Mouse (Mus musculus) right cerebral cortex, postnatal 36 days (tissue): ENCODE results near the gene Kcnab2.

ENCODE experiments used
- DNase-seq, 2 experiments: peaks; one replicate each; pipeline ENCODE4 v3.0.0; 2022; ENCODE audit warnings: low spot score in 2 of 2, mixed read lengths in 1 of 2

Gene Kcnab2

DNA sequence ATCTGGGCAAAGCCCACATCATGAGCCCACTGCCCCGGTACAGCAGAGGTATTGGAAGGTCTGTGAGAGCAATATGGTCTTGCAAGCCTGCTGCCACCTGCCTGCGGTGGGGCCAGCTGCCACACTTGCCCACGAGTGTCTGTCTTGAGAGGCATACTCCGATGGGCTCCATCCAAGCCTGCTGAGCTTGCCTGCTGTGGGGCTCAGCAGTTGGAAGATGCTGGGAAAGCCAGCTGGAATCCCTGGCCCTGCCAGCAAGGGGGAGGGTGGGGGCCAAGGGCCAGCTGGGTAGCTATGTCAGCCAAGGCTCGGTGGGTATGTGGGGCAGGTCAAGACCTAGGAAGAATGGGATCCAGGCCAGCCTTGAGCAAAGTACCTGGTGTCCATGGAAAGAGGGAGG is 85.5 kb downstream of the Kcnab2 start:
- DNase-seq, result no peak

DNA sequence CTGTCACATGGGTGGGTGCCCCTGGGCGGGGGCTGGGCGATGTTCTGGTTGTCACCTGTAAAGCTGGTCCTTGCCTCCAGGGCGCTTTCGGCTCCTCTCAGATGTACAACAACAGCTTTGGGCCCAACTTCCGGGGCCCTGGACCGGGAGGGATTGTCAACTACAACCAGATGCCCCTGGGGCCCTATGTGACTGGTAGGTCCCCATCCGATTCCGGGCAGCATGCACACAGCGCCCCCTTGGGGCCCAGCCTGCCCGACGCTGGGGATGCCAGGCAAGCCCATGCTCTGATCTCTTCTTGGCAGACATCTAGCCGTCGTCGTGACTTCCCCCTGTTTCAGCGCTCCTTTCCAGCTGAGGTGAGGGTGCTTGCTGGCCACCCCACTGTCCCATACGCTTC is 92.0 kb downstream of the Kcnab2 start:
- no peak for DNase-seq

DNA sequence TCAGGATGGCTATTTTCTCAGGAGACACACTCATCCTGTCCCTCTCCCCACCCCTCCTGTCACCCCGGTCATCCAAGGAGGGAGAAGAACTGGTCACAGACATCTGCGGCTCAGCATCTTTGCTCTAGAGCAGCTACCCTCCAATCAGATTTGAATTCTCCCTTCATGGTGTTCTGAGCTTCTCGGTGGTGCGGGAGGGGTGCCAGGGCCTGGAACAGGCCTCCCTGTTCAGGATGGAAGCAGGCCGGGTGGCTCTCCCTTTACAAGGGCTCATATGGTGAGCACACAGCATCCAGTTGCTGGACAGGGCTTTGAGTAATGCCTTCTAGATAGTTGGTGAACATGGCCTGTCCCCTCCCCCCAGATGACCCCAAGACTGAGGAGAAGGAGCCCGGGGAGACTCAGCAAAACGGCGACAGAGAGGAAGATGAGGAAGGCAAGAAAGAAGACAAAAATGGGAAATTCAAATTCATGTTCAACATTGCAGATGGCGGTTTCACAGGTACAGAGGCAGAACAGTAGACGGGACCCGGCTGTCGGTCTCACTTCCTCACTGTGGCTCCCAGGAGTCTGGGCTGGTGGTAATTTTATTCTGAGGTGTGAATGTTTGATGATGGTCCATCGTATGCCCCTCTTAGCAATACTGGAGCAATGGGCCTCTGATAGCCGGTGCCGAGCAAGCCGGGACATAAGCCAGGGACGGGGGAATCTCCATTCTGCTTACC is 95.0 kb downstream of the Kcnab2 start:
- no peak for DNase-seq

DNA sequence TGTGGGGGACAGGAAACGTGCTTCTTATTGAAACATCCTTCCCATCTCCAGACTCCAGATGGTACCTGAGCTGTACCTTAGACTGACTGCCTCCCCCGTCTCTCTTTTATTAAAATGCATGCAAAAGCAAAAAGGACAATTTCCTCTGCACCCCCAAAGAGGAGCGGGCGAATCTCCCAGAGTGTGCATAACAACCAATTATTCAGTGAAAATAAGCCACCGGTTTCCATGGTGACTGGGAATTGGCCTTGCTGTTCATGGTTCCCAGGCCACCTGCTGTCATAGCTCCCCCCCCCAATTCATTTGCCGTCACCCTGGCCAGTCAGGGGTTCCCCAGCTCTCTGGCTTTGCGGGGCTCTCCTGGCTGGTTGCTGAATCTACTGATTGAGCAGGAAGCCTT is 112.4 kb downstream of the Kcnab2 start:
- no peak for DNase-seq

DNA sequence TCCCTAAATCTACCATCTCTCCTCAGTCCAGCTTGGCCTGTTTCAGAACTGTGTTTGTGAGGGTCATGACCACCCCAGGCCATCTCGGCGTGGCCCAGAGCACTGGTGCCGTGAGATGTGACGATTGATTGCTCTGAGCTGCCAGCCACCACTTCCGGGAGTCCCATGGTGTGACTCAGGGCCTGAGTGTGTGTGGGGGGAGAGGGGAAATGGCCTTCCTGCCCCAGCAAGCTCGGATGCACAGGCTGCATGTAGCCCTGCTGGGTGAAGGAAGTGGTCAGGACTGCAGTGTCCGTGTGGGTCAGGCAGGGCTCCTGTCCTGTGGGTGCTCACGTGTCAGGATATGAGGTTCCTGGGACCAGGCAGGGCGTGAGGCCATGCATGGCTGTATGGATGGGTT is 115.5 kb downstream of the Kcnab2 start:
- DNase-seq, result no peak

DNA sequence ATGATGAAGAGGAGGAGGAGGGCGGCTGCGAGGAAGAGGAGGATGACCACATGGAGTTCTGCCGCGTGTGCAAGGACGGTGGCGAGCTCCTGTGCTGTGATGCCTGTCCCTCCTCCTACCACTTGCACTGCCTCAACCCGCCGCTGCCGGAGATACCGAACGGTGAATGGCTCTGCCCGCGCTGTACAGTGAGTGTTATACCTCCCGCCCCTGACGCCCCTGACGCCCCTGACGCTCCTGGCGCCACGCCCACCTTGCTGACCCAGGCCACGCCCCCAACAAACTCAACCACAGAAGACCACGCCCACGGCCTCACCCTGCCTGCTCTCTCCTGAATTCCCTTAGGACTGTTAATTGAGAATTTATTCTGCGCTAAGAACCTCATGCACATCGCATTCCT is 116.8 kb downstream of the Kcnab2 start:
- DNase-seq, result no peak

DNA sequence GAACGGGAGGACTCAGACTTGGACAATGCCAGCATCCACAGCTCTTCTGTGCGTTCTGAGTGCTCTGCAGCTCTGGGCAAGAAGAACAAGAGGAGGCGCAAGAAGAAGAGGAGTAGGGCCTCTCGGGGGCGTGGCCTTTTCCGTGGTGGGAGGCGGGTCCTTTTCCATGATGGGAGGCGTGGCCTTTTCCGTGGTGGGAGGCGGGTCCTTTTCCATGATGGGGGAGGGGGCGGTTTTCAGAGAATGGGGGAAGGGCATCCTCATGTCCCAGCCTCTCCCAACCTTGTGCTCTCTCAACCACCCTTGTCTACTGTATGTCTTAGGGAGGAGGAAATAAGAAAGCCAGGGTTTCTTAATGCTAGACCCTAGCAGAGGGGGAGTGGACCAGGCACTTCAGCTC is 118.0 kb downstream of the Kcnab2 start:
- no peak for DNase-seq

DNA sequence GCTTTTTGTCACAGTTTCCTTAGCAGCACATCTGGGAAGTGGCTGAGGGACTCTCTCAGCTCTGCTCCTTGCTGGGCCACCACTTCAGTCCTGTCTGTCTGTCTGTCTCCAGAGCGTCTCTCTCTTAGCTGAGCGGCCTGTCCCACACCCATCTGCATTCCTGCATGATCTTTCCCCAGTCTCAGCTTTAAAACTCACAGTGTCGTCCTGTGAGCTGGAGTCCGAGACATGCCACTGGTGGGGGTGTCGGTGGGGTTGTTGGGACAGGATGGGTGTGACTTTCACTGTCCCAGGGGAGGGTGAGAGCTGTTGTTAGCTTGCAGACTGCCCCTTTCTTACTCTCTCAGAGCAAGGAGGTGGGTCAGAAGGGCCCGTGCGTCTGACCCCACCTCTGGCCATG is 122.0 kb downstream of the Kcnab2 start:
- DNase-seq, result no peak

DNA sequence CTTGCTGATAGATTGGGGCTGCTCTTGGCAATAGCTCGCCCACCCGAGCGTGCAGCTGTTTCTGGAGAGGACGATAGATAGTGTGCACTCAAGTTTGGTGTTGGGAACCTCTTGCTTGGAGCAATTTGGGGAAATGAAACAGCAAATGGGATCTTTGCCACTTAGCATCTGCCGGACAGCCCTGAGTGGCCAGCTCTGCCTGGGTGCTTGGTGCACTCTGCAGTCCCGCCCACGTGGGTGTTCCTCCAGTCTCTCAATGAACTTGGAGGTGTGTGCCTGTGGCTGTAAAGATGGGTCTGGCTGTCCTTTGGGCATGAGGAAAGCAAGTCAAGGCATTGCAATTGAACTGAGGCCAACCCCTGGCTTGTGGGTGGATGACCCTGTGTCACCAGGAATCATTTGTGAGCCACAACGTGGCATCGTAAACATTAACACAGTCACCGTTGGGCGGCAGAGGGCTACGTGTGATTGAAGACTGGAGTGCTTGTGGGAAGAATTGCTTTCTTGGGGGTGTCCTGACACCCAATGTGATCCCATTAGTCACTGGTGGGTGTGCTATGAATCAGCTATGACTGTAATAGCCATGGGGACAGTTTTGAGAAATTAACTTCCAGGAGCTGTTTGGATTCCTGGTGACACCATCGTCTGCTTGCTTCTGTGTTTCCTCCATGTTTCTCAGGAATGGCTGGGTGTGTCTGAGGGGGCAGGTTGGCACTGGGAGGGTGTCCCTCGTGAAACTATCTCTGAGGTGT is 123.6 kb downstream of the Kcnab2 start:
- DNase-seq, result no peak

DNA sequence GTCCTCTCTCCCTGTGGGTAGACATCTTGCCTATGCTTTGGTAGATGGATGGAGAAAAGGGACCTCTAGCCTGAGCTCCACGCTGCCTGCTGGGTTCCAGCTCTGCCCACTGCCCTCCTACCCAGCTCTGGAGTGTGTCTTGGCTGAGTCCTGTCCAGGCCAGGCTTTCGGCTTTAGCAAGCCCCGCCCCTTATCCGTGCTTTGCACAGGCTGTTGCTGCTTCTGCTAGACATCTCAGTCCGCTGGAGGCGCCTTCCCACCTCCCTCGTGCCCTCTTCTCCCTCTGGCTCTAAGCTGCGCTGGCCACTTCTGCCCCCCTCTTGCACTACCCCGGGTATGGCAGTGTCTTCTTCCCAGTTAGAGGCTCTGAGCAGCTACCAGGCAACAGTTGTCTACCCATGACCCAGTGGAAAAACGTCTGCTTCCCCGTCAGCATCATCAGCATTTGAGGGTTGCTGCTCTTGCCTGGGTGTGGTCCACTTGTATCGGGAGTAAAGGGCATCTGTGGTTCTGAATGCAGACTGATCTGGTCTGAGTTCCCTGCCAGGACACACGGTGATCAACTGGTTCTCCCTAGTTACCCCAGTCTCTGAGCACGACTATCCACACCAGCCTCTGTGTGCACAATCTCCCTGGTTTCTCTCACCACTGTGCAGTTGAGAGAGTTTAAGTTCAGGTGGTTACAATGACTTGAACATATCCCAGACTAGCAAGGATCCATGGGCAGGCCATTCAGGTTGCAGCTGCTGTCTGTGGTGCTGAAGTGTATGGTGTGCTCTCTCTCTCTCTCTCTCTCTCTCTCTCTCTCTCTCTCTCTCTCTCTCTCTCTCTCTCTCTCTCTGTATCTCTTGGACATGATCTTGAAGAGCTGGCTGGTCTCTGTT is 126.0 kb downstream of the Kcnab2 start:
- DNase-seq, result peak in 1 of 2 experiments; percentile 46

DNA sequence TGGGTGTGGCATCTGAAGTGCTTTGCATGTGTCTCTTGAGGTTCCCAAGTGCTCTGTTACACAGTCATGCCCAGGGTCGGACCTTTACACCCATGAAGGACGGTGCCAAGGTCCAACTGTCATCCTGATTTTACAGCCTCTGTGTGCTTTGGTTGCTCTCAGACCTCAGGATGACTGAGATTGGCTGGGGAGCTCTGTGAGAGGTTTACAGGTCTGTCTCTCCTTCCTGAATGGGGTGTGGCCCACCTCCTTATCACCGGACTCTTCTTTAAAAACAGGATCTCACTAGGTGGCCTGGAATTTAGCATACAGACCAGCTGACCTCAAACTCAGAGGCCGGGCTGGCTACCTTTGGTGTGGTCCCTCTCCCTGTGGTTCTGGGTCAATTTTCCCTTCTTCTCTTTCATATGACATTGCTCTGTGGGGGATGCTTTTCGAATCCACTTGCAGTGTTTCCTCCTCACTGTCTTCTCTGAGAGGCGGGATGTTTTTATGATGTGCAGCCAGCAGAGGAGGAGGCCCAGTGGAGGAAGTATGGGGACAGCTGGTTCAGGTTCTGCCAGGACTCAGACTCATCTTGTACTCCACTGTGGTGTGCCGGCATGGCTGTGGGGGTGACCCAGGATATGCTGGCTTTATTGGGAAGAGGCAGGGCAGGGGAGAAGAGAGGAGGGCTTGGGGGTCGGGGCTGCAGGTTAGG is 126.8 kb downstream of the Kcnab2 start:
- DNase-seq, result peak; percentile 49 to 60

DNA sequence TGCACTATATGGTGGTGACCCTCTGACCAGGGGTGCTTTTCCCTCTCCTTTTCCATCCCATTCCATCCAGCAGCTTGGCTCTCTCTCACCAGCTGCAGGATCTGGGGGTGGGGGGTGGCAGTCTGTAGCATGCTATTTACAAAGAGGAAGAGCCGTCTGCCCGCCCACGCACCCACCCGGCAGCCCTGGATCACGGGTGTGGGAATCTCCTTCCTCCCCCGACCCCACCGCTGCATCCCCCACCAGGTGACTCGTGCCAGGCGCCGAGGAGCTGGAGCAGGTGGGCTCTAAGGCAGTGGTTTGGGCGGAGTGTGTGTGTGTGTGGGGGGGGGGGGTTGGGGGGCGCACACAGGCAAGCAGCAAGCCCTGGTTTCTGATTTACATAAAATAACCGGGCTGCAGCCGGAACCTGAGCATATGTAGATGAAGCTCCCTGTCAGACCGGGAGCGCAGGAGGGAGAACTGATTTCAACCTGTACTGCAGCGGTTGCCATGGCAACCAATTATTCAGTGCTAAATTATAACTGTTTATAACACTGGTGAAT is 127.8 kb downstream of the Kcnab2 start:
- DNase-seq, result peak; percentile 69 to 89

DNA sequence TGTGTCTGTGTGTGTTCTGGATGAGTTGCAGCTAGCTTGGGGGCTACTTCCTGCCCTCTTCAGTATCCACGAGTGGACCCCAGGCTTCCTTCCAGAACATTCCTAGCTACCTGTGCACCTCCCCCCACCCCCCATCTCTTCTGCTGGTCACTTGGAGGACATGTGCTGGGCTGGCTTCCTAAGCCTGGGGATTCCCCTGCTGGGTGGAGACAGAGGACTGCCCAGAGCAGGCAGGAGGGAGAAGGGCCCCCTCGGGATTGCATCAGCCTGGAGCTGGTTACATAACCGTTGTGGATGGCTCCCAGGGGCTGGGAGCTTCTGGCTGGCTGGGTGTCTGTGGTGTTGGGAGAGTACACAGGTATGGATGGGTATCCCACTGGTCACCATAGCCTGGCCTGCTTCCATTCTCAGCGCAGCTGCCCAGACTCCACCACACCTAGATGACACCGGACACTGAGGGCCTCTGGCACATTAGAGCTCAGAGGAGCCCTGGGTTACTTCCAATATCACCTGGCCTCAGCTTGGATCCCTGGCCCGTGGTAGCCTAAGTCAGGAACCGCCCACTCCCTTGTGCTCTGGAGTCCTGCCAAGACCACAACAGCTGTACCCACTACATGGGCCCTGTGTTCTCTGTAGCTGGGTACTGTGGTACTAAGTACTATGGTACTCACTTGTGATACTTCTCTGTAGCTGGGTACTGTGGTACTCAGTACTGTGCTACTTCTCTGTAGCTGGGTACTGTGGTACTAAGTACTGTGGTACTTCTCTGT is 132.4 kb downstream of the Kcnab2 start:
- peak; percentile 57 to 68 for DNase-seq

DNA sequence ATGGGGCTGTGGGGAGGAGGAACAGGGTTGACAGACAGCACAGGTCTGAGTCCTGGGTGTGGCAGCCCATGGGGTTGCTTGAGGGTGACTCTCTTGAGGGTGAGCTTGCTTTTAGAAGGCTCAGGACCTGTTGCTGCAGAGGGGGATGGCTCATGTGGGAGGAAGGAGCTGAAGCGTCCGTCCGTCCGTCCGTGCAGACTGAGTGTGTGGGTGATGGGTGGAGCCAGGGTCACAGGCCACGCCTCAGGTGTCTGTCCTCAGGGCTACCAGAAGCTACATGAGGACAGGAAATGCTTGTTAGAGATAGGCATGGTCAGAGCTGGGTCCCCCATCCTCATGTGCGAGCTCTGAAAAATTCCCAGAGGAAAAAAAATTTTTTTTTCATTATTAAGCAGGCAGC is 133.0 kb downstream of the Kcnab2 start:
- no peak for DNase-seq

DNA sequence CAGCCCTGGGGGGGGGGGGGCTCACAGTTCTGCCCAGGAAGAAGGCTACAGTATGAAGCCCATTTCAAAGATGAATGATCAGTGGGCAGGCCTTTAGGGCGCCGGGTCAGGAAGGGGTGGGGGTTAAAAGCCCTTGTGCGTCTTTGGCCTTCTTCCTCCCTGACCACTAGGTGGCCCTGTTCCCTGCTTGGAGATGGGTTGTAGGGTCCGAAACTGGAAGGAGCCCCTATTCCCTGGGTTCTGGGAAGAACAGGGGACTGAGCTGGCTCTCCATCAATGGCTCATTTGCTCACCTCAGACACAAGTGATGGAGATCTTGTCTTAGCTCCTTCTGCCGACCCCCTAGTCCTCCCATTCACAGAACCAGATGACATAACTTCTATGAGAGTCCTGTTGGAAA is 134.4 kb downstream of the Kcnab2 start:
- no peak for DNase-seq
